Mouse (Mus musculus): ENCODE measurements around the gene Slc1a7.

DNA sequence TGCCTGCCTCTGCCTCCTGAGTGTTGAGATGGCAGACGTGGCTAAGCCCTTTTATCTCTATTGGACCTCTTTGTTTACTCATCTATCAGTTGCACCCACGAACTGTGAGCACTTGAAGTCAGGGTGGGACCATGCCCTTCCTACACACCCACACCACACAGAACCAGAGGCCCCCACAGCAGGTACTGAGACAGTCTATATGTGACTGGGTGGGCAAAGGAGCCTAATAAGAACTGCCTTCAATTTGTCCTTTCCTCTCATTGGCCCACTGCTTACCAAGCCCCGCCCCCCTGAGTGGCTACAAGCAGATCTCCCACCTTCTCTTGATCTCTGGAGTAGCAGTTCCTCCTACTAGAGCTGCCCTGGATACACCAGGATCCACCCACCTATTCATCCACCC lies 58.1 kb downstream of the Slc1a7 start:
- no peak for TF ChIP-seq CTCF (IDR thresholded peaks at IDR 0.05)
- TF ChIP-seq POLR2A (IDR thresholded peaks at IDR 0.05; ENCODE audit: insufficient read depth, low read depth, low read length) = no peak
